Mouse (Mus musculus) liver, embryonic 14.5 days (tissue): ENCODE results near the gene Olfr807. TPM values are rescaled to one million over a fixed set of nuclear protein-coding genes. Genes with fewer than 3 reads are reported as not detected.

Source experiments
- ATAC-seq: fragments of 200-750 bp; cut with Nextera tagmentation; 2 replicates; pipeline ENCODE4 v1.8.0; 2017; ENCODE audit warnings: moderate number of reproducible peaks, mild to moderate bottlenecking, moderate library complexity; ENCODE audit not compliant: insufficient read depth
- DNase-seq, 3 experiments: peaks; one replicate each; pipeline ENCODE4 v3.0.0-alpha.2; 2012 to 2013; ENCODE audit warnings: low read depth in 3 of 3, low spot score in 3 of 3
- H3K27ac ChIP-seq: fragments of 300-500 bp; sonication (generic); 2 replicates; pipeline ENCODE4 v1.5.1; 2014; ENCODE audit warnings: moderate library complexity, mild to moderate bottlenecking, control low read depth, inconsistent platforms
- H3K27me3 ChIP-seq: fragments of 300-500 bp; sonication (generic); 2 replicates; pipeline ENCODE4 v1.6.1; 2014; ENCODE audit warnings: mild to moderate bottlenecking, low read length, moderate library complexity; ENCODE audit not compliant: control insufficient read depth, insufficient read depth
- H3K36me3 ChIP-seq: fragments of 300-500 bp; sonication (generic); replicated peaks from 2 replicates; pipeline ENCODE4 v1.6.1; 2014; ENCODE audit warnings: low read depth; ENCODE audit not compliant: control insufficient read depth, insufficient read depth
- H3K4me1 ChIP-seq, 2 experiments: fragments of 200-500 bp in 1 of 2; fragments of 300-500 bp in 1 of 2; sonication (generic) in 1 of 2; replicated peaks; 2 replicates each; pipeline ENCODE4 v1.6.1; 2012 to 2014; ENCODE audit warnings: antibody characterized with exemption in 1 of 2, inconsistent platforms in 1 of 2, low read length in 1 of 2; ENCODE audit not compliant: control insufficient read depth in 2 of 2, insufficient read depth in 2 of 2
- H3K4me2 ChIP-seq: fragments of 300-500 bp; sonication (generic); 2 replicates; pipeline ENCODE4 v1.6.1; 2014; ENCODE audit warnings: low read depth, mild to moderate bottlenecking, control low read depth, moderate library complexity
- H3K4me3 ChIP-seq, 2 experiments: fragments of 200-500 bp in 1 of 2; fragments of 300-500 bp in 1 of 2; sonication (generic) in 1 of 2; 2 replicates each; pipeline ENCODE4 v1.5.1; 2012 to 2014; ENCODE audit warnings: low read depth in 2 of 2, low read length in 2 of 2, mild to moderate bottlenecking in 2 of 2, control low read depth in 1 of 2, inconsistent platforms in 1 of 2, moderate library complexity in 1 of 2; ENCODE audit not compliant: insufficient read depth in 1 of 2
- H3K9ac ChIP-seq: fragments of 300-500 bp; sonication (generic); replicated peaks from 2 replicates; pipeline ENCODE4 v1.6.1; 2014; ENCODE audit warnings: mild to moderate bottlenecking, control low read depth, moderate library complexity
- H3K9me3 ChIP-seq: fragments of 300-500 bp; sonication (generic); 2 replicates; pipeline ENCODE4 v1.6.1; 2016; ENCODE audit warnings: low read length, mixed read lengths; ENCODE audit not compliant: control insufficient read depth
- CTCF ChIP-seq: IDR thresholded peaks from 2 replicates; pipeline ENCODE4 v1.5.1; 2016; ENCODE audit warnings: antibody characterized with exemption, low read depth, control low read depth
- EP300 ChIP-seq: IDR thresholded peaks from 2 replicates; pipeline ENCODE4 v1.6.1; 2016; ENCODE audit warnings: antibody characterized with exemption, low read depth
- WGBS: fragments of 180-500 bp; shearing (Covaris S2); extraction: QIAGEN DNeasy Blood & Tissue Kit; methylation state at CpG from one replicate; pipeline ENCODE4 v1.1.7; 2014; ENCODE audit not compliant: insufficient replicate concordance; 5-methylcytosine and 5-hydroxymethylcytosine counted together
- microRNA-seq: library from miRNA; unstranded; fragments of <30 nt; microRNA quantifications from one replicate; pipeline ENCODE4, GENCODE M21; 2016
- polyA plus RNA-seq, 2 experiments: library from polyadenylated mRNA; depleted of rRNA in 1 of 2; stranded (reverse) in 1 of 2; unstranded in 1 of 2; fragments of >200 nt; fragmentation: Nextera tagmentation in 1 of 2; extraction: Ambion mirVana in 1 of 2; gene quantifications; 2 replicates each; pipeline versions ENCODE4 v1.2.1 to v1.2.3; 2012 to 2014

The Olfr807 gene
- polyA plus RNA-seq, 2 experiments = not detected

- TF ChIP-seq CTCF (no peak), EP300 (no peak)
- Histone ChIP-seq H3K9me3 (no peaks in the 10 kb centered on the region), H3K36me3 (no peaks in the 10 kb centered on the region), H3K27ac (no peak within 1 kb of the TSS), H3K4me2 (no peak within 1 kb of the TSS), H3K4me3 (no peak within 1 kb of the TSS), H3K9ac (no peak within 1 kb of the TSS), H3K27me3 (no peaks in the 10 kb centered on the region), H3K4me1 (no peaks in the 10 kb centered on the region)
- DNase-seq (no peak), ATAC-seq (no peak)
Measured at GRCm38 (mm10) chr10:129741821-129742220, 15.8 kb downstream of the Olfr807 start, which contains the start of gene Olfr806. Olfr806 (minus strand) TSS chr10:129741921.

GRCm38 (mm10) chr10:129729275-129729674 lies 28.3 kb downstream of the Olfr807 start, which contains the start of gene Olfr805:
Olfr805 (minus strand) TSS chr10:129729375.
- Histone ChIP-seq H3K4me3 (no peak within 1 kb of the TSS), H3K4me1 (no peaks in the 10 kb centered on the region), H3K36me3 (no peaks in the 10 kb centered on the region), H3K4me2 (no peak within 1 kb of the TSS), H3K27me3 (no peaks in the 10 kb centered on the region), H3K9me3 (no peaks in the 10 kb centered on the region), H3K27ac (no peak within 1 kb of the TSS), H3K9ac (no peak within 1 kb of the TSS)
- ATAC-seq = no peak
- WGBS = 82% methylated on average over 2 of the region's 2 CpGs
- TF ChIP-seq EP300 (no peak), CTCF (no peak)
- no peak for DNase-seq

Small RNA genes lying within 50 kb of the gene (microRNA-seq; reads per million reads assigned to microRNA genes)
- not detected for gene Gm24485

Other genes starting within 250 kb of the Olfr807 start
- not detected in 2 replicates for gene Olfr791, start 236.0 kb downstream of the Olfr807 start, polyA plus RNA-seq (2012; rRNA removed)
- not detected in 2 replicates for gene Olfr791, start 236.0 kb downstream of the Olfr807 start, polyA plus RNA-seq (2014; fragmentation: Nextera tagmentation; extraction: Ambion mirVana)
- gene Olfr792, start 218.6 kb downstream of the Olfr807 start, polyA plus RNA-seq (2012; rRNA removed) = not detected in 2 replicates
- gene Olfr792, start 218.6 kb downstream of the Olfr807 start, polyA plus RNA-seq (2014; fragmentation: Nextera tagmentation; extraction: Ambion mirVana) = not detected in 2 replicates
- not detected in 2 replicates for gene Olfr794, start 190.1 kb downstream of the Olfr807 start, polyA plus RNA-seq (2012; rRNA removed)
- not detected in 2 replicates for gene Olfr794, start 190.1 kb downstream of the Olfr807 start, polyA plus RNA-seq (2014; fragmentation: Nextera tagmentation; extraction: Ambion mirVana)
- gene Olfr796, start 145.2 kb downstream of the Olfr807 start, polyA plus RNA-seq (2012; rRNA removed) = not detected in 2 replicates
- gene Olfr796, start 145.2 kb downstream of the Olfr807 start, polyA plus RNA-seq (2014; fragmentation: Nextera tagmentation; extraction: Ambion mirVana) = not detected in 2 replicates
- gene Olfr798, start 129.9 kb downstream of the Olfr807 start, polyA plus RNA-seq (2012; rRNA removed) = not detected in 2 replicates
- not detected in 2 replicates for gene Olfr798, start 129.9 kb downstream of the Olfr807 start, polyA plus RNA-seq (2014; fragmentation: Nextera tagmentation; extraction: Ambion mirVana)
- not detected in 2 replicates for gene Olfr799, start 120.3 kb downstream of the Olfr807 start, polyA plus RNA-seq (2012; rRNA removed)
- not detected in 2 replicates for gene Olfr799, start 120.3 kb downstream of the Olfr807 start, polyA plus RNA-seq (2014; fragmentation: Nextera tagmentation; extraction: Ambion mirVana)
- not detected in 2 replicates for gene Olfr800, start 100.1 kb downstream of the Olfr807 start, polyA plus RNA-seq (2012; rRNA removed)
- not detected in 2 replicates for gene Olfr800, start 100.1 kb downstream of the Olfr807 start, polyA plus RNA-seq (2014; fragmentation: Nextera tagmentation; extraction: Ambion mirVana)
- not detected in 2 replicates for gene Olfr801, start 83.9 kb downstream of the Olfr807 start, polyA plus RNA-seq (2012; rRNA removed)
- not detected in 2 replicates for gene Olfr801, start 83.9 kb downstream of the Olfr807 start, polyA plus RNA-seq (2014; fragmentation: Nextera tagmentation; extraction: Ambion mirVana)
- not detected in 2 replicates for gene Olfr802, start 69.6 kb downstream of the Olfr807 start, polyA plus RNA-seq (2012; rRNA removed)
- gene Olfr802, start 69.6 kb downstream of the Olfr807 start, polyA plus RNA-seq (2014; fragmentation: Nextera tagmentation; extraction: Ambion mirVana) = not detected in 2 replicates
- not detected in 2 replicates for gene Olfr803, start 63.5 kb downstream of the Olfr807 start, polyA plus RNA-seq (2012; rRNA removed)
- gene Olfr803, start 63.5 kb downstream of the Olfr807 start, polyA plus RNA-seq (2014; fragmentation: Nextera tagmentation; extraction: Ambion mirVana) = not detected in 2 replicates
- gene Olfr804, start 54.6 kb downstream of the Olfr807 start, polyA plus RNA-seq (2012; rRNA removed) = not detected in 2 replicates
- not detected in 2 replicates for gene Olfr804, start 54.6 kb downstream of the Olfr807 start, polyA plus RNA-seq (2014; fragmentation: Nextera tagmentation; extraction: Ambion mirVana)
- gene Olfr805, start 28.4 kb downstream of the Olfr807 start, polyA plus RNA-seq (2012; rRNA removed) = not detected in 2 replicates
- not detected in 2 replicates for gene Olfr805, start 28.4 kb downstream of the Olfr807 start, polyA plus RNA-seq (2014; fragmentation: Nextera tagmentation; extraction: Ambion mirVana)
- gene Olfr806, start 15.9 kb downstream of the Olfr807 start, polyA plus RNA-seq (2012; rRNA removed) = not detected in 2 replicates
- gene Olfr806, start 15.9 kb downstream of the Olfr807 start, polyA plus RNA-seq (2014; fragmentation: Nextera tagmentation; extraction: Ambion mirVana) = not detected in 2 replicates
- gene Olfr808, start 7.7 kb upstream of the Olfr807 start, polyA plus RNA-seq (2012; rRNA removed) = not detected in 2 replicates
- not detected in 2 replicates for gene Olfr808, start 7.7 kb upstream of the Olfr807 start, polyA plus RNA-seq (2014; fragmentation: Nextera tagmentation; extraction: Ambion mirVana)
- not detected in 2 replicates for gene Olfr809, start 16.8 kb upstream of the Olfr807 start, polyA plus RNA-seq (2012; rRNA removed)
- gene Olfr809, start 16.8 kb upstream of the Olfr807 start, polyA plus RNA-seq (2014; fragmentation: Nextera tagmentation; extraction: Ambion mirVana) = not detected in 2 replicates
- not detected in 2 replicates for gene Olfr810, start 37.1 kb upstream of the Olfr807 start, polyA plus RNA-seq (2012; rRNA removed)
- gene Olfr810, start 37.1 kb upstream of the Olfr807 start, polyA plus RNA-seq (2014; fragmentation: Nextera tagmentation; extraction: Ambion mirVana) = not detected in 2 replicates
- not detected in 2 replicates for gene Olfr811, start 46.6 kb upstream of the Olfr807 start, polyA plus RNA-seq (2012; rRNA removed)
- not detected in 2 replicates for gene Olfr811, start 46.6 kb upstream of the Olfr807 start, polyA plus RNA-seq (2014; fragmentation: Nextera tagmentation; extraction: Ambion mirVana)
- not detected in 2 replicates for gene Olfr812, start 88.3 kb upstream of the Olfr807 start, polyA plus RNA-seq (2012; rRNA removed)
- gene Olfr812, start 88.3 kb upstream of the Olfr807 start, polyA plus RNA-seq (2014; fragmentation: Nextera tagmentation; extraction: Ambion mirVana) = not detected in 2 replicates
- not detected in 2 replicates for gene Olfr813, start 97.6 kb upstream of the Olfr807 start, polyA plus RNA-seq (2012; rRNA removed)
- gene Olfr813, start 97.6 kb upstream of the Olfr807 start, polyA plus RNA-seq (2014; fragmentation: Nextera tagmentation; extraction: Ambion mirVana) = not detected in 2 replicates
- gene Olfr814, start 122.1 kb upstream of the Olfr807 start, polyA plus RNA-seq (2012; rRNA removed) = not detected in 2 replicates
- gene Olfr814, start 122.1 kb upstream of the Olfr807 start, polyA plus RNA-seq (2014; fragmentation: Nextera tagmentation; extraction: Ambion mirVana) = not detected in 2 replicates
- not detected in 2 replicates for gene Olfr815, start 148.1 kb upstream of the Olfr807 start, polyA plus RNA-seq (2012; rRNA removed)
- gene Olfr815, start 148.1 kb upstream of the Olfr807 start, polyA plus RNA-seq (2014; fragmentation: Nextera tagmentation; extraction: Ambion mirVana) = not detected in 2 replicates
- gene Olfr816, start 157.8 kb upstream of the Olfr807 start, polyA plus RNA-seq (2012; rRNA removed) = not detected in 2 replicates
- not detected in 2 replicates for gene Olfr816, start 157.8 kb upstream of the Olfr807 start, polyA plus RNA-seq (2014; fragmentation: Nextera tagmentation; extraction: Ambion mirVana)
- not detected in 2 replicates for gene Olfr818, start 191.3 kb upstream of the Olfr807 start, polyA plus RNA-seq (2012; rRNA removed)
- gene Olfr818, start 191.3 kb upstream of the Olfr807 start, polyA plus RNA-seq (2014; fragmentation: Nextera tagmentation; extraction: Ambion mirVana) = not detected in 2 replicates
- gene Olfr819, start 209.5 kb upstream of the Olfr807 start, polyA plus RNA-seq (2012; rRNA removed) = not detected in 2 replicates
- not detected in 2 replicates for gene Olfr819, start 209.5 kb upstream of the Olfr807 start, polyA plus RNA-seq (2014; fragmentation: Nextera tagmentation; extraction: Ambion mirVana)
- gene Olfr247, start 218.3 kb upstream of the Olfr807 start, polyA plus RNA-seq (2012; rRNA removed) = not detected in 2 replicates
- gene Olfr247, start 218.3 kb upstream of the Olfr807 start, polyA plus RNA-seq (2014; fragmentation: Nextera tagmentation; extraction: Ambion mirVana) = not detected in 2 replicates
- not detected in 2 replicates for gene Gm10310, start 227.3 kb upstream of the Olfr807 start, polyA plus RNA-seq (2012; rRNA removed)
- gene Gm10310, start 227.3 kb upstream of the Olfr807 start, polyA plus RNA-seq (2014; fragmentation: Nextera tagmentation; extraction: Ambion mirVana) = not detected in 2 replicates